Mouse (Mus musculus) brain, adult 2 months (tissue): Measurements from ENCODE around the gene Etv3.
A peak's percentile ranks its signal among the peaks of the same experiment; 100 is the strongest.

Experiments used
- DNase-seq: peaks from one replicate; pipeline ENCODE4 v3.0.0; 2011; ENCODE audit warnings: low read depth, low spot score

The Etv3 gene

DNA sequence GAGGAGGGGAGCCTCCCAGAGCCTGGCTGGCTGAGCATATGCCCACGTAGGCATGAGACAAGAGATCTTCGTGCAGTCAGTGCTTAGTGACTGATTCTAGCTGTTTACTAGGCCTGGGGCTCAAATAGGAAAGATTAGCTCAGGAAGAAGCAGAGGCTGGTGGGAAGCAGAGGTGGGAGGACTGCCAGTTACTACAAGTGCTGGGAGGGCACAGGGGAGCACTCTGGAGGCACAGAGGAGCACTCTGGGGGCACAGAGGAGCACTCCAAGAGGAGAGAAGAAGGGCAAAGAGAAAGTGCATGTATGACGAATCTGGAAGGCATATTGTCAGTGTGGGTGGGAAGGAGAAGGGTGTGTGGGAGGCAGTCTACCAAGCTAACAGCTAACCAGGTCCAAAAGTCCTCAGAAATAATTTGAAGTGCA lies 30.9 kb downstream of the Etv3 start:
- peak; percentile 78 for DNase-seq

DNA sequence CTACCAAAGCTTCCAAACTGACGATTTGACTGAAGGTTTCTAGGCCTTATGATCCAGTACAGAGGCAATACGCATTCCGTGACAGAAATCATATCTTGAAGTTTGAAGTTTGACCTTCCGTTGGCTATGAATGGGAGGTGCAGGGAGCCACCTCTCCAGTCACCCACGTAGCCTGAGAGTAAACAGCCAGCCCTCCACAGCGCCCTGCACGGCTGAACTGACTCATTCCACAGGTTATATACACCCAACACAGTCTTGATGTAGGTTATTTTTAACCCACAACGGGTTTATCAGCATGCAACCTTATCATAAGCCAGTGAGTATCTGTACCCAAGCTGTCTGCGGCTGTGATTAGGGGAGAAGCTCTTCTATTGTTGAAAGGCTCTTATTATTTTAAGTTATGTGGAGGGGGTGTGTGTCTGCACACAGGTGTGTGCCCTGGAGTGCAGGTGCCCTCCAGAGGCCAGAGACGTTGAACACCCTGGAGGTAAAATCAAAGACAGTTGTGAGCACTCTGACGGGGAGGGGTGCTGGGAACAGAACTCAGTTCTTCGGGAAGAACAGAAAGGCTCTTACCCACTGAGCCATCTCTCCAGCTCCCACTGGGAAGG lies 31.6 kb downstream of the Etv3 start:
- DNase-seq, result no peak

GRCm38 (mm10) chr3:87560156-87560555 lies 34.9 kb downstream of the Etv3 start:
- no peak for DNase-seq

DNA sequence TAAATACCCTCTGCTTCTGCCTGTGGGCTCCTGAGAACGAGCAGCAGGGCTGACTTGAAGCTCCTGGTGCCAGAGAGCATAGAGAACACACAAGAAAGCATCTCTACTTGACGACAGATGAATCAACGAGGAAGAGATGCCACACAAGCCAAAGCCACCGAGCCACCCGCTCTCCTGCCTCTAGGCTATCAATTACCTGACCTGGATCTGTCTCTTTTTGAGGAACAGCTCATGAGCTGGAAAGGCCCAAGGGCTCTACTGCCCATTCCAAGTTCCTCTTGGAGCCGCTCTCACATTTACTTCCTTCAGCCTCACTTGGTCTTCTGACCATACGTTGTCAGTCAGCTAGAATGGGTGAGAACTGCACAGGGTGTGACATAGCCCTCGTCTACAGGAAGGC lies 36.2 kb downstream of the Etv3 start:
- peak; percentile 17 for DNase-seq

DNA sequence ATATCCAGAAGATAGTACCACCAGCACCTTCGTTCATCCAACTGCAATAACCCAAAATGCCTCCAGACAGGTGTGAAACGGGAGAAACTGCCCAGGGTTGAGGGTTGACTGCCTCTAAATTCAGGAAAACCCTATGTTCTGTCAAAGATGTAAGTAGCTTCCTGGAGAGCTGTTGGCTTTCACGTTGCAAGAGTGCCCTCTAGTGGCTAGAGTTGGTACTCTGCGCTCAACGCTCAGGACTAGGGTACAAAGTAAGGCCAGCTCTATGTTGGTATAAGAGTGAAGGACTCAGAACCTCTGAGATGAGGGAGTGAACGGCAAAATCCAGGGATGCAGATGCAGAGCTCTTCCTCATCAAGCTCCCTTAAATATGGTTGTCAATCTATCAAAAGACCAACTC lies 37.2 kb downstream of the Etv3 start:
- DNase-seq, result peak; percentile 94

DNA sequence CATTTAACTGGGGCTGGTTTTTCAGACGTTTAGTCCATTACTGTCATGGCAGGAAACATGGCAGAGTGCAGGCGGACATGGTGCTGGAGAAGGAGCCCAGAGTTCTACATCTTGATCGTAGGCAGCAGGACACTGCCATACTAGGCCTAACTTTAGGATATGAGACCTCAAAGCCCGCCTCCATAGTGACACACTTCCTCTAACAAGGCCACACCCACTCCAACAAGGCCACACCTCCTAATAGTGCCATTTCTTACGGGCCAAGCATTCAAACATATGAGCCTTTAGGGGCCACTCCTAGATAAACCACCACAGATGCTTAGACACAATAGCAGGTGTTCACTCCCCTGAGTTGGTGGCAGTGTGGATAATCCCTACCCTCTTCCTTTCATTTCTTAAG lies 38.3 kb downstream of the Etv3 start:
- no peak for DNase-seq

- no peak for DNase-seq
Observed at GRCm38 (mm10) chr3:87565623-87566022, 40.4 kb downstream of the Etv3 start.

GRCm38 (mm10) chr3:87566066-87566465 lies 40.9 kb downstream of the Etv3 start:
- peak; percentile 99 for DNase-seq

- DNase-seq, result no peak
Observed at GRCm38 (mm10) chr3:87567497-87567896, 42.3 kb downstream of the Etv3 start.

DNA sequence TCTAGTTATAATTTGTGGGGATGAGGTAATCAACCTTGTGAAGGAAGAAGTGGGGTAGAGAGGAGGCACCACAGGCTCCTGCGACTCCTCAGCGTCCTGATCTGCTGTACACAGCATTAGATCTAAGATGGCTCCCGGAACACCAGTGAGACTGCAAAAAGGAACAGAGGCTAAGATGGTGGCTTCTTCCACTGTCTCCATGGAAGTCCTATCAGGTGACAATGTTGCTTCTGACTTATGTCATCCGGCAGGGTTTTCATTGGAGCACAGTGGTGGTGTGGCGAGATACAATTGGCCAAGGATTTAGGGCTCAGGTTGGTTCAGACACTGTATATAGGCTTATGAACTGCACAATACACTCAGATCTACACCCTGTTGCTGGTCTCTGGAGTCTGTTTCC lies 43.5 kb downstream of the Etv3 start:
- DNase-seq, result no peak

DNA sequence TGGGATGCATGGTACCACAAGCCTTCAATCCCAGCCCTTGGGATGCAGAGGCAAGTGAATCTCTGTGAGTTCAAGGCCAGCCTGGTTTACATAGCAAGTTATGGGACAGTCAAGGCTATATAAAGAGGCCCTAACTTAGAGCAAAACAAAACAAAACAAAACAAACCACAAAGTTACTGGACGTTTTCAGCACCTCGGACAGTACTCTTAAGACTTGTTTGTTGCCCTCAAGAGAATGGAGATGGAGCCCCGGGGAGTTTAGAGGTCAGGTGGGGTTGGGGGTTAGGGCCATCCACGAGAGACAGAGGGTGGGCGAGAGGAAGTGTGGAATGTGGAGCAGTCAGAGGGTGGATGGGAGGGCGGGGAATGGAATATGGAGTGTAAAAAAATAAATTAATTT lies 50.6 kb downstream of the Etv3 start:
- no peak for DNase-seq

GRCm38 (mm10) chr3:87582259-87582658 lies 57.1 kb downstream of the Etv3 start:
- no peak for DNase-seq
